Mouse (Mus musculus) bone marrow macrophage, adult 2 months (primary cell): ENCODE measurements at regions not wholly inside any gene's neighbourhood (a gene's known extent, or its start where the extent isn't known, plus 50 kb on each side); places are given as distances from the start of the nearest gene placed in this dataset.

Experiments used
- CTCF ChIP-seq: IDR thresholded peaks from 2 replicates; pipeline ENCODE4 v1.5.1; 2012; ENCODE audit warnings: low read depth, mild to moderate bottlenecking, low read length, moderate library complexity
- POLR2A ChIP-seq: IDR thresholded peaks from 2 replicates; pipeline ENCODE4 v1.6.1; 2012; ENCODE audit warnings: mild to moderate bottlenecking, low read depth, low read length, borderline replicate concordance

DNA sequence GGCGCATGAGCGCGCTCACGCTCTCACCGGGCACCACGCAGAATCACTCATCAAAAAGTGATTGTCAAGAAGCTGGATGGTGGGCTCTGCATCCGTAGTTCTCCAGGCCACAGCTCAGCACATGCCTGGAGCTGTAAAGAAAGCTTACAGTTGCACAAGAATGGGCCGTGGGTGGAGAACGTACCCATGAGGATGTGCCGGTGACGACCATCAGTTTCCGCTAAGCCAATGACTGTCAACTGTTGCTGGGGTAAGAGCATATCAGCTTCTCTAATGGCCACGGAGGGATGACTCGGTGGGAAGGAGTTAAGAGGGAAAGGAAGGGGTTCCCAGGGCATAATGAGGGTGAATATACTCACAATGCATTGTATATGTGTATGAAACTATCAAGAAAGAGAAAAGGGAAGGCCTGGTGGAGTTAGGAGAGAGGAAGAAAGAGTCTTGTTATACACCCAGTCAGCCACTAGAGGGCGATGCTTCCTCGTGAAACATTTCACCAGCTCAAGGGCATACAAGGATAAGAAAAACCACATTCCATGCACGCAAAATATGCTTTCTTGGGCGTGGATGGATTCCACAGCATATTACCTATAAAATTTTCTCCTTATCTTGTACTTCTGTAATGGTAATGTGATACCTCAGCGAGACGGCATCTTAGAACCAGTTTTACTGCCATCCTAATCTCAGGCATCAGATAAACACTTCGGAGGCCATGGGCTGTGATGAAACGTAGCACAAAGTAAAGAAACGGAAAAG is 50.4 kb upstream of the Plet1 start:
- no peak for TF ChIP-seq POLR2A
- no peak for TF ChIP-seq CTCF
